Mouse (Mus musculus) naive thymus-derived CD4-positive, alpha-beta T cell, adult 5 months (primary cell): ENCODE data around the gene Gm20738. TPM values are rescaled to one million over a fixed set of nuclear protein-coding genes. Genes with fewer than 3 reads are reported as not detected.

ENCODE experiments used
- polyA plus RNA-seq: library from polyadenylated mRNA; unstranded; fragments of 100-300 nt; shearing (Covaris generic); gene quantifications from one replicate; pipeline ENCODE4 v1.2.1, GENCODE M21; 2017

The Gm20738 gene
- polyA plus RNA-seq = not detected

GRCm38 (mm10) chrY:37957511-37957910 is at the start of gene Gm20738:
Gene Gm20738 (plus strand): TSS chrY:37957811.

